Mouse (Mus musculus): ENCODE measurements around the gene Gm21830.

GRCm38 (mm10) chr2:67446772-67447171 lies 33.2 kb downstream of the Gm21830 start:
- TF ChIP-seq EP300 (optimal IDR thresholded peaks at IDR 0.05) (no peak), CTCF (IDR thresholded peaks at IDR 0.05; ENCODE audit: low read depth) (no peak)

Measured in stomach, postnatal 0 days (tissue).